Mouse (Mus musculus): ENCODE results near the gene Pgrmc2. TPM values are rescaled to one million over a fixed set of nuclear protein-coding genes. Genes with fewer than 3 reads are reported as not detected.

Pgrmc2 gene
- total and polyA plus RNA-seq, 3 experiments, result 18.5 to 50.4 (median 31.6) TPM

- H3K36me3 ChIP-seq (replicated peaks in 1 of 2; ENCODE audit: control insufficient read depth in 1 of 2, insufficient read depth in 1 of 2, low read length in 1 of 2), result peaks cover 24 to 65% of the 10 kb centered on the region in 2 experiments
- no peak overlapping the region for H3K27ac ChIP-seq (ENCODE audit: insufficient read depth, low read depth)
- no peak overlapping the region for H3K4me3 ChIP-seq (replicated peaks in 1 of 3; ENCODE audit: low read depth in 2 of 3, low read length in 2 of 3, poor library complexity in 1 of 3)
- H3K9me3 ChIP-seq (replicated peaks; ENCODE audit: low read length), result no peaks in the 10 kb centered on the region
- no peak overlapping the region for H3K9ac ChIP-seq (ENCODE audit: insufficient read depth, low read depth)
- no peaks in the 10 kb centered on the region for H3K27me3 ChIP-seq (replicated peaks)
- H3K4me1 ChIP-seq (ENCODE audit: control insufficient read depth in 1 of 2, insufficient read depth in 2 of 2), result peaks cover 0 to 19% of the 10 kb centered on the region in 2 experiments; a peak in 2 of 4 replicates
- no peak for DNase-seq (ENCODE audit: extremely low read depth)
- dilution Hi-C loops (cut with MboI; ENCODE audit: extremely low pct_ligation_motif_present, extremely low pct_unique_long_range_greater_than_20kb, low sequenced_read_pairs), result no loop called here
- H3K79me2 ChIP-seq (replicated peaks; ENCODE audit: control insufficient read depth, extremely low read depth, insufficient read depth, poor library complexity, severe bottlenecking), result no peaks in the 10 kb centered on the region; the same call in none of the 2 replicates
- no peak for TF ChIP-seq GABPA (IDR thresholded peaks at IDR 0.05; ENCODE audit: insufficient replicate concordance, low read depth, low read length)
- no peak for TF ChIP-seq USF2 (conservative IDR thresholded peaks at IDR 0.05; ENCODE audit: low read depth, low read length)
- no peak for TF ChIP-seq MAX (IDR thresholded peaks at IDR 0.05; ENCODE audit: low read length)
- no peak for TF ChIP-seq MXI1 (IDR thresholded peaks at IDR 0.05; ENCODE audit: low read depth, low read length)
- in situ Hi-C loops (cut with MboI; ENCODE audit: low pct_ligation_motif_present, low pct_unique_long_range_greater_than_20kb, low sequenced_read_pairs), result no loop called here
- H3K4me2 ChIP-seq (ENCODE audit: insufficient read depth, low read depth, poor library complexity, severe bottlenecking), result no peak overlapping the region
These were observed 17.5 kb downstream of the Pgrmc2 start for GRCm38 (mm10) chr3:41065320-41065719.

GRCm38 (mm10) chr3:41062758-41063157 lies 20.1 kb downstream of the Pgrmc2 start:
- dilution Hi-C loops (cut with MboI; ENCODE audit: extremely low pct_ligation_motif_present, extremely low pct_unique_long_range_greater_than_20kb, low sequenced_read_pairs), result no loop called here
- no peak overlapping the region for H3K4me2 ChIP-seq (ENCODE audit: insufficient read depth, low read depth, poor library complexity, severe bottlenecking)
- in situ Hi-C loops (cut with MboI; ENCODE audit: low pct_ligation_motif_present, low pct_unique_long_range_greater_than_20kb, low sequenced_read_pairs), result no loop called here
- peak; percentile 55 for DNase-seq (ENCODE audit: extremely low read depth)
- TF ChIP-seq ZKSCAN1 (IDR thresholded peaks at IDR 0.05; ENCODE audit: borderline replicate concordance, low read depth, low read length) (no peak), E2F4 (IDR thresholded peaks at IDR 0.05; ENCODE audit: insufficient replicate concordance, low read depth, low read length) (no peak), EP300 (IDR thresholded peaks at IDR 0.05; ENCODE audit: low read length) (no peak), SMC3 (IDR thresholded peaks at IDR 0.05; ENCODE audit: low read depth, low read length) (no peak), BHLHE40 (IDR thresholded peaks at IDR 0.05; ENCODE audit: low read depth, low read length) (peak; percentile 68; the same call in 1 of the 2 replicates), ZNF384 (IDR thresholded peaks at IDR 0.05; ENCODE audit: low read depth, low read length) (no peak), ETS1 (conservative IDR thresholded peaks at IDR 0.05; ENCODE audit: low read depth, low read length) (peak; percentile 38; the same call in 1 of the 2 replicates), MEF2A (IDR thresholded peaks at IDR 0.05; ENCODE audit: borderline replicate concordance, low read depth, low read length) (0 out of 2 replicates have a peak, but pooled peaks have one; percentile 11), MAX (IDR thresholded peaks at IDR 0.05; ENCODE audit: low read length) (no peak), USF2 (conservative IDR thresholded peaks at IDR 0.05; ENCODE audit: low read depth, low read length) (no peak), ELF1 (IDR thresholded peaks at IDR 0.05; ENCODE audit: low read depth, low read length) (no peak), SIN3A (IDR thresholded peaks at IDR 0.05; ENCODE audit: low read length) (no peak), JUND (conservative IDR thresholded peaks at IDR 0.05; ENCODE audit: low read depth, low read length) (no peak)
- no peak overlapping the region for H3K4me3 ChIP-seq (replicated peaks in 1 of 3; ENCODE audit: low read depth in 2 of 3, low read length in 2 of 3, poor library complexity in 1 of 3)
- H3K9ac ChIP-seq (ENCODE audit: insufficient read depth, low read depth), result no peak overlapping the region
- no peaks in the 10 kb centered on the region for H3K9me3 ChIP-seq (replicated peaks; ENCODE audit: low read length)
- peaks cover 0 to 19% of the 10 kb centered on the region in 2 experiments; a peak in 2 of 4 replicates for H3K4me1 ChIP-seq (ENCODE audit: control insufficient read depth in 1 of 2, insufficient read depth in 2 of 2)
- no peaks in the 10 kb centered on the region for H3K27me3 ChIP-seq (replicated peaks)
- H3K79me2 ChIP-seq (replicated peaks; ENCODE audit: control insufficient read depth, extremely low read depth, insufficient read depth, poor library complexity, severe bottlenecking), result no peaks in the 10 kb centered on the region; the same call in 1 of the 2 replicates
- no peak overlapping the region for H3K27ac ChIP-seq (ENCODE audit: insufficient read depth, low read depth)
- H3K36me3 ChIP-seq (replicated peaks in 1 of 2; ENCODE audit: control insufficient read depth in 1 of 2, insufficient read depth in 1 of 2, low read length in 1 of 2), result peaks cover 12 to 40% of the 10 kb centered on the region in 2 experiments
